Mouse (Mus musculus) urinary bladder, adult 18-20 months (tissue): ENCODE results near the gene Tceal1.

Experiments
- DNase-seq, 2 experiments: peaks; one replicate each; pipeline ENCODE4 v3.0.0; 2022; ENCODE audit warnings: low spot score in 2 of 2, mixed read lengths in 2 of 2

Gene Tceal1

GRCm38 (mm10) chrX:136749329-136749728, 41.5 kb downstream of the Tceal1 start:
- DNase-seq = no peak

- DNase-seq = no peak
These were observed 47.7 kb downstream of the Tceal1 start for GRCm38 (mm10) chrX:136755464-136755863.
